Mouse (Mus musculus) cerebellum, adult 9-10 months (tissue): ENCODE data around the gene Adamts4.
"Not testable (repeated sequence)": the region's sequence is repeated elsewhere in the genome, so short reads cannot be mapped to it uniquely, and the experiment has no call there.

ENCODE experiments used
- DNase-seq: peaks from one replicate; pipeline ENCODE4 v3.0.0; 2022

The Adamts4 gene

DNA sequence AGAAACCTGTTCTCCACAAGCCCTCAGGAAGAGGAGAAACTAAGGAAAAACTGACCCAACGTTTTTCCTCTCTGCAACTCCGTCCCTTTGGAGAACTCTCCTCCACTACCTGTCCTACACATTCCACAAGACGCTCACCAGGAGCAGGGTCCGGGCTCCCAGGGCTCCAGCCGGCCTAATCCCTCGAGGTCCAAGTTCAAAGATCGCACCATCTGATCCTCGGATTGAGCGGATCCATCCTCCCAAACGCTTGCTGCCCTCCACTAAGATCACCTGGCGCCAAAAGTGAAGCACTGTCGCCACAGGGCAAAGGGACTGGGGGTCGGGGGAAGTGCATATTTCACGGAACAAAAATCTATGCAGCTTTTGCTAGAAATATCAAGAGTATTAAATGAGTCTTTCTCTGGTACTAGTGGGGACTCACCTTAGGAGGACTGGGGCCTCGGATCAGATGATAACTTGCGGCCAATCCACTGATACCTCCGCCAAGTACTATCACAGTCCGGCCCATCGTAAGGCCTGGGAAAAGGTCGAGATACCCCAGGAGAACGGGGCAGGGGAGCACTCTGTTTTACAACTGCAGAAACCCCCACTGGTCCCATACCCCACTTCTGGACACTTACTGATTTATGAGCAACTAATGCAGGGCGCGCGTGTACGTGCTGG lies 30.2 kb downstream of the Adamts4 start:
- peak; percentile 36 for DNase-seq

- DNase-seq = peak; percentile 96
Measured at GRCm38 (mm10) chr1:171280916-171281527, 30.8 kb downstream of the Adamts4 start, which contains the start of gene Ppox. Ppox (minus strand) TSS chr1:171281186.

DNA sequence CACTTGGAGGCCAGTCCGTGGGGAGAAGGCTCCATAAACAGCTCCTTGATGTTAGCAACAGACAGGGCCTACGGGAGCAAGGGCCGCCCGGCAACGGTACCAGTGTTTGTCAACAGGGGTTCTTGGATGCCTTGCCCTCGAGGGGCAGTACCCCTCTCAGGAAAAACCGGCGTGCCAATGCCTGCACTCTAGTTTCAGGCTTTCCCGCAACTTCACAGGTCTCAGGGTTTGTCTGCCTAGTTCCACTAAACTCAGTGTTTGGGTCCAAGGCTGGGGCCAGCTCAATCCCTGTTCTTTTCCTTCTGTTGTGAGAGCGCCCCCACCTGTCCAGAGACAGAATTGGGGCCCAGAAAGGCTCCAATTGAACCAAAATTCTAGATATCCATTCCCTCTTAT lies 31.3 kb downstream of the Adamts4 start:
- DNase-seq = peak; percentile 81

DNA sequence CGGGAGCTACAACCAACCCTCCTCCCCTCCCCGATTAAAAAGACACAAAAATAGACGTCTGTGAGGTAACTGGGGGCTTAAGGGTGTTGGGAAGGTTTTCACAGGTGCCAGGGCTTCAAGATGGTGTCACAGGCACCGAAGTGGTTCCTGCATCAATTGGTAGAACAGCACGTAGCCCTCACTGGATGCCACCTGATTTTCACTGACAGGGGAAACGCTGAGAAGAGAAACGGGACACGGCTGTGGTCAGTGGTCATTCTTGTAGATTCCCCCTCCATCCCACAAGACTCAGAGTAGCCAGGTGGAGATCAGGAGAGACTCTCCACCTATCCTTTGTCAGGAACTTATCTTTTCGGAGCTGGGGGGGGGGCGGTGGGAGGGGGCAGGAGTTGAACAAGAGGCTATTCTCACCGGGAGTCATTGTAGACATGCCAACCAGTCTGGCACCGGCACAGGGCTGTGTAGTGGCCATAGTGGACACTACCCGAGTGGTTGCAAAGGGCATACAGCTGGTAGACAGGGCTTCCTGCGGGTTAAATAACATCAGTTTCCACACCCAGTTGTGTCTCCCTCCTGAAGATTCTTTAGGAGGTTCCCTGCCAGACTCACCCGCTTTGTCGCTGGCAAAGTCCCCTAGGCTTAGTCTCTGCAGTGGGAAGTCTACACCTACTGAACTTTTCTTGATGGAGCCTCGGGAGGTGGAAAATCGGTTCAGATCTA lies 32.0 kb downstream of the Adamts4 start:
- peak; percentile 58 for DNase-seq

DNA sequence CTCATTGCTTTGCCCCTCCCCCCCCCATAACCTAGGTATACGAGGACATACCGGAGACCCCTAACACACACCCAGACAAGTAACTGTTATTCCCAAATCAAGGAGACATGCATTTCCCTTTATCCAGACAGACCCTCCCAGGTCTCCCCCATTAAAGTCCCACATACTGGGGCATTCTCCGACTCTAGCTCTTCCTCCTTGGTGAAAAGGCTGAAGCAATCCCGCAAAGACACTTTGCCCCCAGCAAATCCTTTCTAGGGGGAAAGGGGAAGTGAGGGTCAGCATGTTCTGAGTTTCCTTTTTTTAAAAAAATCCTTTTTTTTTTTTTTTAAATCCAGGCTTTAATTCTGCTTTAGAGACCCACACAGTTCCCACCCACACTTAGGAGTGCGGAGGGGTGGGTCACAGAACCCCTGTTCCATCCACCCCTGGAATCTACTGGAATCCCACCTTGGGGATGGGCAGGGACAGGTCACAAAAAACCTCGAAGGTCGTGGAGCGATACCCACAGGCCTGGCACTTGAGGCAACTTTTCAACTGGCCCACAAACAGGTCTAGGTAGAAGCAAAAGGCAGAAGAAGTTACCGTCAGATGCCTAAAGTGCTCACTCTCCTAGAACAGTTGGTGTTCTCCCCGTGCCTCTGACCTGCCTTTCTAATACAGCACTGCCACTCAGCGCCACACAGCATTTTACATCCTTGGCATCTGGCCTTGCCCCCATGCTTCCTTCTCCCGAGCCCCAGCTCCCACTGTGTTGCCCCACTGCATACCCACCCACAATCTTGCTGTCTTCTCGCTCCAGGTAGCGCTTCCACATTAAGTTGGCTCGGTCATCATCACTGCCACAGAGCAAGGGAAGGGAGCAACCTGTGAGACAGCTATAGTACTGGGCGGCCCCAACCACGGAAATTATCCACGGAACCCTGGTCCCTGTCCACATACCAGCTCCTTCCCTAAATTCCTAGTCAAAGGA lies 33.3 kb downstream of the Adamts4 start:
- DNase-seq = peak; percentile 32

DNA sequence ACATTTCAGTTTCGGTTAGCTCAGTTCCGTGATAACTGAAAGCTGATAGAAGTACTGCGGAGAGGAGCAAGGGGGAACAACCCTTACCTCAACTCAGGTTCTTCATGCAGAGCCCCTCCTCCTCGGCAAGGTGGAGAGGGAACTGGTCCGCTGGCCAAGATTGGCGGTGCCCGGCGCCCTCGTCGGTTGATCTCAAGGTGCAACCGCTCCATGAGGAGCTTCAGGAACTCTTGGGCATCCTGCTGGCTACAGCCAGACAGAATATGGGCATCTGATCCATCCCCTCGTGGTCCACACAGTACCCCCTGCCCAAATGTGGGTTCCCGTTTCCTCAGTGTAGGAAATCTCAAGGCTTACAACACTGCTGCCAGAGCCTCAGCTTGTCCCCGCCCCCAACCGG lies 34.3 kb downstream of the Adamts4 start:
- peak; percentile 38 for DNase-seq

DNA sequence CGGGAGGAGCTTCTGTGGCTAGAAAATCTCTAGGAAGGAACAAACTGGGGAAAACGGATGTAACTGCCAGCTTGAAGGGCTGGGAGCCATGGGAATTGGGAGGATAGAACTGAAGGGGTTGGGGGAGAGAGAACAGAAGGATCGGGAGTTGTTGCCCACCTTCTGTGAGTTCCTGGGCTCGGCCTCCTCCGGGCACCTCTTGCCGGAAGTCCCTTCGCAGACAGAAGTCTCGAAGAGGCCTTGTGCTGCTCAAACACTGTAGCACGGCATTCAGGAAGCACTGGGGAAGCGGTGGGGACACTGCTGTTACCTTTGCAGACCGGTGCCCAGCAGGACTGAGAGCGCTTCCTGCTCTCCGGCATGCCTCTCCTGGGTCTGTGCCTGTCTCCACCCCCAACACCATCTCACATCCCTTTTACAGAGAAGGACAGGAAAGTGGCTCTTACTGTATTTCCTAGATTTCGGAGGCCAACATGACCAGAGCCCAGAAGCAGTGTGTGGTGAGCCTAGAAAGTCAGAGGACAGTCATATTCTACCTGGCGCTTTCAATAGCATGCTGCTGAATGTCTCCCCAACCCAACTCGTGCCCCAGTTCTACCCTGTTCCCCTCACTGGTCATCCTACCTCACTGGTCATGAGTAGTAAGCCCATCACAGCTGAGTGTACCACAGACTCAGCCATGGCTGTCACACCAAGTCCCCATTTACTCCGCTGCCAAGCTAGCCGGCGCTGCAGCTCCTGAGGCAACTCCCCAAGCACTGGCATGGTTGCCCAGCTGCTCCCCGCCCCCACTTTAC lies 35.1 kb downstream of the Adamts4 start:
- DNase-seq = peak; percentile 25

DNA sequence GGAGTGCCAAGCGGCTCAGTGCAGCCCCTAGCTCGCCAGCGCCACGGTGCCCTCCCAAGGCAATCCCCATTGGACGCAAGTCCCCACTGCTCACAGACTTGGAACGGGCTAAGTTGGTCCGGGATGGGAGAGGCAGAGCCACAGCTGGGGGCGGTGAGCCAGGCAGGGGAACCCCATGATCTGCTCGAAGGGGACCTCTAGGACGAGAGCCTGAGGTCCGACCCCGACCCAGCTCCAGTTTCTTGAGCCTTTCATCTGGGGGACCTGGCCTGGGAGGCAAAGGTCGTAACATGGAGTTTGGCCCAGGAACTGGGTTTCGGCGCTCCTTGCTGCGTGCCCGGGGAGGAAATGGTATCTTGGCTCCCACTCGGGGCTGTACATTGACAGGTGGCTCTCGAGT lies 36.3 kb downstream of the Adamts4 start:
- peak; percentile 59 for DNase-seq

DNA sequence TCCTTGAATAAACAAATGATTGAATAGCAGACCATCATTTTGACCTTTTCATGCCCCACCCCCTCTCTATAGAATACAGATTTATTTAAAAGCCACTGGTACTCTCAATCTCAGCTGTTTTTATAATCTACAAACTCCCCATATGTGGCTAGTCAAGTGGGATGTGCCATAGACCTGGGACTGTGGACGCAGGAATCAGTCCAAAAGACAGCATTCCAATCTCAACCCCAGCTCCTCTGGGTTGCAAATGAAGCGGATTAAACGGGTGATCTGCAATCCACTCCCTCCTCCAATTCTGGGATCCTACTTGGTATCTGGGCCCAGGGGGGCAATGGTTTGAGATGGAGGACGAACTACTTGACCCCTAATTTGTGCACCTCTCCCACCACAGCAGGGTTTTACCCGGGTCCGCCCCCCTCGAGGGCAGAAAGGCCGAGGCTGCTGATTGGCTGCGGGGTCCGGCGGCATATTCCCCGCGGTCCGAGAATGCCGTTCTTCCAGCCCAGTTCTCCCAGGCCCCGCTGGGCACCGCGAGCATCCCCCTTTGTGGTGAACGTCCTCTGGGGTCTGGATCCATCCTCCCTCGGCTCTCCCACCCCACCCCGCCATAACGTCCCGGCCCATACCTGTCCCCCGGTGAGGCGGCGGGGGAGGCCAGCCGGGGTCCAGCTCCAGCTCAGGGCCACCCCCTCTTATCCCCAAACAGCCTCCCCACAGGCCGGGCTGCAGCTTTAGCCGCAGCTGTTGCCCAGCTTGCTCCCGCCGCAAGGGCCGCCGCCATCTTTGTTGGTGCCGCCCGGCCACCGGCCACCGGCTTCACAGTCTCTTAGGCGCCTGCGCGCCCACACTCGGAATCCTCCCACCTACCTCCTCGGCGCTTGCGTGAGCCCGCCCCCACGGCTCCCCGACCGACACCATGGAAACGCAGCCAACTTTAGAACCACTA lies 37.2 kb downstream of the Adamts4 start, which contains the start of gene Usp21:
TSS of gene Usp21 (minus strand) at position 856 of the 946 bp plus-strand sequence.
- peak; percentile 95 for DNase-seq

DNA sequence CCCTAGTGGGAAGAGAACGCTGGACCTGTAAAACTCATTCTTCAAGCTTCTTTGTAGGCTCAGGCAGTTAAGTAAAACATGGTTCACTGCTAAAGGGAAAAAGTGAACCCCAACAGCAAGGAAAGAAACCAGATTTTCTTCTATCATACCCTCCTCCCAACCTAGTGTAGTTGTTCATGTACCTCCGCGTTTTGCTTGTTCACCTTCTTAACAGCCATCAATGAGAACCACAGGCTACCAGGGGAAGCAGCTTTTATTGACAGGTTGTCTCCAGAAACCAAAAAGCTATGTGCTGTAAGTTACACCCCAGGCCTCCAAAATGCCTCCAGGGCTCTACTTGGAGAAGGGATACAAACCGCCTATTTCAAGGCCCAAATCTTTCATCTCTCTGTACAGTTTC lies 38.1 kb downstream of the Adamts4 start:
- peak; percentile 48 for DNase-seq

- DNase-seq = peak; percentile 38
Measured at GRCm38 (mm10) chr1:171293351-171293750, 43.1 kb downstream of the Adamts4 start.

DNA sequence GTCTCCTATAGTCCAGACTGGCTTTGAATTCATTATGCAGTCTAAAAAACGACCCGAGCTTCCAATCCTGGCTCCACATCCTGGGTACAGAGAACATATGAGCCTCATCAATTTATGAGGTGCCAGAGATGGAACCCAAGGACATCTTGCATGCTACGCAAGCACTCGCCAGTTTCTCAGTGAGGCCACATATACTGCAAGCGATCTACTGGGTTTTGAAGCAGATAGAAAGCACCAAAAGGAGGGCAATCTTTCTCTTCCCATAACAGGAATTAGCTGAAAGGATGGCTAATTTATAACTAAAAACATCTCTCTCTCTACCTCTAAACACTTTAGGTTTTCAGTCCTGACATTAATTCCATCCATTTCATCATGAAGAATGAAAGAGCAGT lies 43.7 kb downstream of the Adamts4 start:
- DNase-seq = no peak

- peak; percentile 91 for DNase-seq
Measured at GRCm38 (mm10) chr1:171294298-171295062, 44.3 kb downstream of the Adamts4 start, which contains the start of gene Ufc1. Ufc1 (minus strand) TSS chr1:171295024.

GRCm38 (mm10) chr1:171295063-171295402 lies 44.8 kb downstream of the Adamts4 start:
- DNase-seq = no peak

DNA sequence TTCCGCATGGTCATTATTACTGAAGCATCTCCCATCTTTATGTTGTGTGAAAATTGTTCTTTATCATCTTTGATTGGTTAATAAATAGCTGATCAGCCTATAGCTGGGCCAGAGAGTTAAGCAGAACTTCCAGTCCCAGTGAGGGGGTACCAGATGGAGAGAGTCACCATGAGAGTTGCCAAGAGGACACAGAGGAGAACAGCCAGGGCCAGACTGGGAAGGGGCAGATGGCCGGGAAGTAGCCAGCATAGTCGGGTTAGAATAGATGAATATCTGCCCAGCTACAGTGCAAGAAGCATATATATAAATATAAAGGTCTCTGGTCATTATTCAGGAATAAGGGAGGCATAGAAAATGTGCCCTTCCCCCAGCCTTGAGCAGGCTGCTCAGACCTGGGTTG lies 48.0 kb downstream of the Adamts4 start:
- peak; percentile 37 for DNase-seq

- DNase-seq = not testable (repeated sequence)
Measured at GRCm38 (mm10) chr1:171306157-171306556, 55.9 kb downstream of the Adamts4 start.

- DNase-seq = no peak
Measured at GRCm38 (mm10) chr1:171309321-171309720, 59.1 kb downstream of the Adamts4 start.
